Mouse (Mus musculus): Measurements from ENCODE around the gene Usp19. TPM values are rescaled to one million over a fixed set of nuclear protein-coding genes. Genes with fewer than 3 reads are reported as not detected.

Usp19 gene
- total RNA-seq, 2 experiments from 2014 or later: 79.9 to 91.6 TPM

DNA sequence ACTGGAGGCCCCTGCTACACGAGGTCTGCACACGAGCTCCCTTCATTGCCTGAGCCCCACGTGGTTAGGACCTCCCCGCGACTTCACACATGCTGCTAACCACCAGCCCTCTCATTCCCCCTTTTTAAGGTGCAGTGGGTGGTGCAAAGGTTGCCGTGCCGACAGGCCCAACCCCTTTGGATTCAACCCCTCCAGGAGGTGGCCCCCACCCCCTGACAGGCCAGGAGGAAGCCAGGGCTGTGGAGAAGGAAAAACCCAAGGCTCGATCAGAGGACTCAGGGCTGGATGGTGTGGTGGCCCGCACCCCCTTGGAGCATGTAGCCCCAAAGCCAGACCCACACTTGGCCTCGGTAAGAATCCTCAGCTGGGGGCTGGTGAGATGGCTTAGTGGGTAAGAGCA, 4.5 kb downstream of the Usp19 start:
- no peak for DNase-seq

DNA sequence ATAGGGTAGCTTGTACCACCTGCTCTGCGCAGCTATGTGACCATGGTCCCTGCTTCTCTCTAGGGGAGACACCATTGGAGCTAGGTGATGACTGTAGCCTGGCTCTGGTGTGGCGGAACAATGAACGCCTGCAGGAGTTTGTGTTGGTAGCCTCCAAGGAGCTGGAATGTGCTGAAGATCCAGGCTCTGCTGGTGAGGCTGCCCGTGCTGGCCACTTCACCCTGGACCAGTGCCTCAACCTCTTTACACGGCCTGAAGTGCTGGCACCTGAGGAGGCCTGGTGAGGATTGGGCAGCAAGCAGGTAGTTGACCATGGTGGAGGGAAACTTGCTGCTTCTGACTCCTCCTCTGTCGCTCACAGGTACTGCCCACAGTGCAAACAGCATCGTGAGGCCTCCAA, 8.8 kb downstream of the Usp19 start:
- DNase-seq: no peak

GRCm38 (mm10) chr9:108499943-108500342, 9.5 kb downstream of the Usp19 start:
- no peak for DNase-seq

GRCm38 (mm10) chr9:108506901-108507300, 16.5 kb downstream of the Usp19 start:
- no peak for DNase-seq

- peak; percentile 96 to 97 for DNase-seq
Measured at GRCm38 (mm10) chr9:108507619-108508434, 17.4 kb downstream of the Usp19 start, which contains the start of gene Qars. TSS of gene Qars (plus strand) at chr9:108507706.

GRCm38 (mm10) chr9:108508776-108509175, 18.4 kb downstream of the Usp19 start:
- no peak for DNase-seq

DNA sequence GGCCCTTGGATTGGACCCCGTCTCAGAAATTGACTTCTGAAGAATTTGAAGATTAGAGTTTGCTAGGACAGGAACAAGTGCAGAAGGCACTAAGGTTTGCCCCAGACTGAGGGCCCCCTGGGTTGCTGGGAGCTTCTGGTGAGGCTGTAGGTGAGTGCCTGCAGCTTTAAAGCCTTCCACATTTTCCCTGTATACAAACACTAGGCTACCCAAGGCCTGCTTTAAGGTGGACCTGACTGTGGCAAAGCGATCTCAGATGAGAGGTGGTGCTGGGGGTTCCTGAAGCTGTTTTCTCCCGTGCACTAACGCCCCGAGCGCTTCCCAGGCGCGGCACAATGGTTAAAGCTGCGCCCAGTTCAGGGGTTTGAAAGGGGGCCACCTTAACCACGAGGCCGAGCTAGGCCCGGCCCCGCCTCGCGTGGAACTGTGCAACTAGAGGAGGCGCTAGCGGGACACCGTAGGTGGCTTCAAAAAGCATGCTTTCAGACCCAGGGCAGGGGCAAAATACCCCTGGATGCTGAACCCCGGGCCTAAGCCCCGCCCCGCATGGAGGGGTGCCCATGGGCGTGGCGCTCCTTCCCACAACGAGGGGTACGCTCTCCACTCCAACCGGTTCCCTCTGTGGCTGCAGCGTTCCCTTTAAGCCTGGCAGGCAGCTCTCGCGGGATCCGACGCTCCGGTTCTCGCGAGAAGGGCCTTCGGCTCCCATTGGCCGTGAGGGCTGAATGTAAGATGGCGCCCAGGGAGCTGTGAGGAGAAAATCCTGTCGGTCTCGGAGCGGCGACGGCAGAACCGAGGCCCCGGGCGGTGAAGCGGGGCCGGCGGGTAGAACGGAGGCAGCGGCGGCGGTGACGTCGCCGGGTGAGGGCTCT, 26.2 kb downstream of the Usp19 start, which contains the start of gene Qrich1:
Gene Qrich1, plus strand, starts transcription at position 427 of the 872 bp plus-strand sequence.
- peak; percentile 97 for DNase-seq

DNA sequence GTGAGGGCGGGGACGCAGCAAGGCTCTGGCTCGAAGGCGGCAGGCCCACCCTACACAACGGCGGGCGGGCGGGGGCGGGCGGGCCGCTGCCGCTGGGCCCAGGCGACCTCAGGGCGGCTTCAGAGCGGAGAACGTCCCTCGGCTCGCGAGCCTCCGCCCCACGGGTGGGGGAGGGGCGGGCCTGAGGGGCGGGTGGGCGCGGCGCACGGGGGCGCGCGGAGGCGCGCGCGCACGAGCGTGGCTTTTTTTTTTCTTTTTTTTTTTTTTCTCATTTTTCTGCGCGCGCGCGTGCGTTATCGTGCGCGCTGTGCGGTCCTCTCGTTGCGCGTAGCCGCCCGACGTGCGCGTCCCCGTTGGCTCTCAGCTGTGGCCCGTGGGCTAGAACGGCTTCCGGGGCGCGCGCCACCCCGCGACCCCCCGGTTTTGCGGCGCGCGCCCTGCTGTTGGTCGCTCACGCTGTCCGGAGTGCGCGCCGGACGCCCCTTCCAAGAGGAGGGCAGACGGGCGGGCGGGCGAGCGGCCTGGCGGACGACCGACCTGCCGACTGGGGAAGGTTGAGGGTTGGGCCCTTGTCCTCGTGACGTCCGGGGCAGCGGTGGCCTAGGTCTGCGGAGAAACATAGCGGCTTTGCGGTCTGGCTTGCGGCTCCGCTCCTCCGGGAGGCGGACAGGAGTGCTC, 27.0 kb downstream of the Usp19 start:
- DNase-seq: peak; percentile 84 to 85

DNA sequence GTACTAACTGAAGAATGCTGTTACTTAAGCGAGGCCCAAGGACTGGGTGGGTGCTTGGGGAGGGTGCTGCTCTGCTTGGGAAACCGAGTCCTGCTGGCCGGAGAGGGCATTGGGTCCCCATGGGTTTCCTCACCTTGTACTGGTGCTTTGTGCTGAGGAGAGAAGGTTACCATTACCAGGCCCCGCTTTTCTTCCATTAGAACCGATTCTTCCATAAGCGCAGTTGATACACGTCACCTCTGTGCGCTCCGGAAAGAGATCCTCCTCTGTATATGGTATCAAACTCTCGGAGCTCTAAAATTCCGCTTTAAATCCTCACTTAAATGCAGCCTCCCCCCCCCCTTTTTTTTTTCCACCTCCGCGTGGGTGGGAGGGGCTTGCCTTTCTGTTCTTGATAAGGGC, 27.5 kb downstream of the Usp19 start:
- DNase-seq: no peak

- DNase-seq: no peak
Measured at GRCm38 (mm10) chr9:108521604-108522003, 31.2 kb downstream of the Usp19 start.

GRCm38 (mm10) chr9:108523341-108523740, 32.9 kb downstream of the Usp19 start:
- no peak for DNase-seq

- DNase-seq: no peak
Measured at GRCm38 (mm10) chr9:108525400-108525799, 35.0 kb downstream of the Usp19 start.

DNA sequence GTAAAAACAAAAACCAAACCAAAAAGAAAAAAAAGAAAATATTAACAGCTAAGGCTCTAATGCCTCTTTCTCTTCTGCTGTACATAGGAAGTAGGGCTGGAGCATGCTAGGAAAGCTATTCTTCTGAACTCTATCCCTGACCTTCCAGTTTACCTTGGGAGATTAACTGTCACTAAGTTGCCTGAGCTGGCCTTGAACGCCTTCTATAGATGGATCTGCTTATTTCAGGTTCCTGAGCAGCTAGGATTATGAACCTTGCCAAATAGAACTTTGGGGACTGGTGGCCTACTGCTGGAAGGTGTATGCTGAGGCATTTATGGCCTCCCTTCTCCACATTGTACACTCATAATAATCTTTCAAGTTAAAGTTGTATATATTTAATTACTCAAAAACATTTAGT, 40.6 kb downstream of the Usp19 start:
- no peak for DNase-seq

DNA sequence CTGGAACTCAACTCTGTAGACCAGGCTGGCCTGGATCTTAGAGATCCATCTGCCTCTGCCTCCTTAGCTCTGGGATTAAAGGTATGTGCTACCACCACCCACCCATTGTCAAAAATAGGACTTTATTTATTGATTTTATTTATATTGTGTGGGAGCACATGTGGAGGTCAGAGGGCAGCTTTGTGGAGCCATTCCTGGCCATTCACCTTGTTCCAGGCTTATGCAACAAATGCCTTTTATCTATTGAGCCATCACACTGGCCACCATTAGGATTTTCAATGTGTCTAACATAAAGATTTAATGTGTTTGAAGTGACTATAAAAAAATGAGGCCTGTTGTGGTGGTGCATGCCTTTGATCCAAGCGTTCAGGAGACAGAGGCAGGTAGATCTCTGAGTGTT, 41.1 kb downstream of the Usp19 start:
- no peak for DNase-seq

- no peak for DNase-seq
Measured at GRCm38 (mm10) chr9:108540846-108541245, 50.4 kb downstream of the Usp19 start.

DNA sequence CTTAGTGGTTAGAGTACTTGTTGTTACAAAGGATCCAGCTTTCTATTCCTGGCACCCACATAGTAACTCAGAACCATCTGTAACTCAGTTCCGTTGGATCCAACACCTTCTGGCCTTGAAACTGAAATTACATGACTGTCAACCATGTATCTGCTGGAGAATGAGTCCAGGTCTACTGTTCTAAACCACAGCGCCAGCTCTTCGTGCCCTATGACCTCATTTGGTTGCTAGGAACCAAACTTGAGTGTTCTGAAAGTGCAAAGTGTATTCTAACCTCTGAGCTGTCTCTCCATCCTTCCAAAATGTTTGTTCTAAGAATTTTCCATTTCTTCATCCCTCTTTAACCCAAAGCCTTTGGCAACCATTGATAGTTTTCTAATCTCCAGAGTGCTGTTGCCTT, 55.6 kb downstream of the Usp19 start:
- no peak for DNase-seq

DNA sequence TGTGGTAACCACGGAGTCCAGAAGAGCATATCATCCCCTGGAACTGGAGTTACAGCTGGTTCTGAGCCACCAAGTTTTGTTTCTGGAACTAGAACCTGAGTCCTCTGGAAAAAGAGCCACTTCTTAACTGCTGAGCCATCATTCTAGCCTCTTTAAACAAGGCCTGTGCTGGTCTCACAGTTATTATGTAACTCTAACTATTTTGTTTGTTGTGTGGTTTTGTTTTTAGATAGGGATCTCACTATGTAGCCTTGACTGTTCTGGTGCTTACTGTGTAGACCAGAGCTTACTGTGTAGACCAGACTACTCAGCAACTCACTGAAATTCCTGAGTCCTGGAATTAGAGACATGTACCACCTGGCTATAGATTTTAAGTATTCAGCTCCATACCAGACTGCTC, 56.5 kb downstream of the Usp19 start:
- no peak for DNase-seq

Other genes with a start within 250 kb of the Usp19 start
- gene Dag1, start 226.6 kb upstream of the Usp19 start, total RNA-seq (2021): 100 to 1,000 TPM; 290 to 300 TPM
- 10 to 100 TPM; 22.2 to 25.6 TPM for gene Nicn1, start 200.2 kb upstream of the Usp19 start, total RNA-seq (2021)
- gene Amt, start 193.7 kb upstream of the Usp19 start, total RNA-seq (2021): 1 to 10 TPM; 5.0 to 5.8 TPM
- 100 to 1,000 TPM; 229 to 232 TPM for gene Rhoa, start 184.5 kb upstream of the Usp19 start, total RNA-seq (2021)
- 10 to 100 TPM; 67.6 to 76.8 TPM for gene Tcta, start 184.4 kb upstream of the Usp19 start, total RNA-seq (2021)
- 100 to 1,000 TPM in 1 of 2 experiments, 10 to 100 TPM in 1; 86.8 to 111 TPM for gene Gpx1, start 151.7 kb upstream of the Usp19 start, total RNA-seq (2021)
- 10 to 100 TPM; 74.3 to 79.6 TPM for gene Usp4, start 142.7 kb upstream of the Usp19 start, total RNA-seq (2021)
- gene 1700102P08Rik, start 97.8 kb upstream of the Usp19 start, total RNA-seq (2021): 1 to 10 TPM in 1 of 2 experiments, under 1 TPM in 1; 0.97 to 1.2 TPM
- gene Ccdc36, start 62.1 kb upstream of the Usp19 start, total RNA-seq (2021): not detected
- not detected for gene BC048562, start 54.1 kb upstream of the Usp19 start, total RNA-seq (2021)
- 10 to 100 TPM; 23.1 to 23.3 TPM for gene Ccdc71, start 30.1 kb upstream of the Usp19 start, total RNA-seq (2021)
- gene Klhdc8b, start 29.0 kb upstream of the Usp19 start, total RNA-seq (2021): 1 to 10 TPM; 4.7 to 5.5 TPM
- gene Lamb2, start 10.9 kb upstream of the Usp19 start, total RNA-seq (2021): 100 to 1,000 TPM; 334 to 339 TPM
- 10 to 100 TPM; 76.4 to 90.3 TPM for gene Qars, start 17.1 kb downstream of the Usp19 start, total RNA-seq (2021)
- gene Qrich1, start 26.2 kb downstream of the Usp19 start, total RNA-seq (2021): 10 to 100 TPM; 57.8 to 58.7 TPM
- 10 to 100 TPM; 48.3 to 49.7 TPM for gene Impdh2, start 69.7 kb downstream of the Usp19 start, total RNA-seq (2021)
- gene Ndufaf3, start 76.8 kb downstream of the Usp19 start, total RNA-seq (2021): 10 to 100 TPM; 67.0 to 72.6 TPM
- 10 to 100 TPM; 21.3 to 21.9 TPM for gene Dalrd3, start 79.3 kb downstream of the Usp19 start, total RNA-seq (2021)
- gene Wdr6, start 88.1 kb downstream of the Usp19 start, total RNA-seq (2021): 10 to 100 TPM; 10.9 to 12.6 TPM
- gene P4htm, start 107.1 kb downstream of the Usp19 start, total RNA-seq (2021): 10 to 100 TPM; 12.6 to 14.0 TPM
- 10 to 100 TPM; 40.6 to 42.7 TPM for gene Arih2, start 158.8 kb downstream of the Usp19 start, total RNA-seq (2021)
- 100 to 1,000 TPM; 214 to 233 TPM for gene Slc25a20, start 171.5 kb downstream of the Usp19 start, total RNA-seq (2021)
- 10 to 100 TPM; 76.2 to 79.9 TPM for gene Prkar2a, start 198.7 kb downstream of the Usp19 start, total RNA-seq (2021)

All from heart, adult 18-20 months (tissue).